Comparison of ENCODE assay signal across 8 mouse cellular contexts in the genomic region with DNA sequence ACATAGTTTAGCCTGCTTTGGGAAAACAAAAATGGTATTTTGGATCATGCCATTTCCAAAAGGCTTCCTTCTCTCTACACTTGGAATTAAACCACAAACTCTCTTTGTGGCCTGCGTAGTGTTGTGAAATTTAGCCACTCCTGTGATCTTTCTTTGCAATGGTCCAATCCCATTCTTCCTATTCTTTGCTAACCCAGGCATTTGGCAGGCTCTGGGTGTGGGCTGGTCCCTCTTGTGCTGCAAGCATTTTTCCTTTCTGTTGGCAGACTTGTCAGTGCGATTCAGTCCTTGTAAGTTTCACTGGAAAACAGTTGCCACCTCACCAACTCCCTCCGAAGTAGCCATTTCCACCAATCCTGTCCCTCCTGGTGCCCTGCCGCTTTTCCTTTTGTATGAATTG. TPM values are rescaled to one million over a fixed set of nuclear protein-coding genes. Genes with fewer than 3 reads are reported as not detected.
DNase-seq lines count a peak whose midpoint lies in the region; ATAC-seq and TF ChIP-seq lines count a peak whose summit lies in the region.

No protein-coding gene starts in this region.

- peaks cover 4% of the 10 kb centered on the region; the same call in 1 of the 2 replicates for H3K4me1 ChIP-seq in liver, embryonic 13.5 days (replicated peaks)
- no peaks in the 10 kb centered on the region for H3K4me1 ChIP-seq in embryonic fibroblast, embryonic 13.5 days (ENCODE audit: control insufficient read depth, insufficient read depth, low read length)

- no peak overlapping the region for H3K4me3 ChIP-seq in liver, embryonic 13.5 days (replicated peaks)
- H3K4me3 ChIP-seq in embryonic fibroblast, embryonic 13.5 days (ENCODE audit: insufficient read depth, low read length) = no peak overlapping the region

- H3K27me3 ChIP-seq in liver, embryonic 13.5 days = no peaks in the 10 kb centered on the region

- peak overlapping the region; percentile 25 for H3K27ac ChIP-seq in liver, embryonic 13.5 days
- peak overlapping the region; percentile 55; the same call in 1 of the 2 replicates for H3K27ac ChIP-seq in embryonic fibroblast, embryonic 13.5 days (ENCODE audit: insufficient read depth, low read length)

- TF ChIP-seq CTCF in embryonic fibroblast, embryonic 13.5 days (IDR thresholded peaks at IDR 0.05; ENCODE audit: borderline replicate concordance, insufficient read depth, low read length) = no peak

- no peak overlapping the region for H3K9ac ChIP-seq in liver, embryonic 13.5 days

- ATAC-seq in liver, embryonic 13.5 days (ENCODE audit: low read depth) = no peak

- 83% methylated on average over 4 of the region's 4 CpGs for WGBS in liver, embryonic 13.5 days (ENCODE audit: insufficient replicate concordance)

- DNase-seq in gastrocnemius, adult 18-20 months (ENCODE audit: low spot score) = peak; percentile 58
- no peak for DNase-seq in gastrocnemius, postnatal 10 days
- no peak for DNase-seq in liver, embryonic 13.5 days
- no peak for DNase-seq in liver
- peak; percentile 85 for DNase-seq in lung, postnatal 10 days
- DNase-seq in cerebellum, postnatal 14 days = no peak
- DNase-seq in spleen, postnatal 36 days (ENCODE audit: low spot score in 2 of 2) = no peak

- H3K4me2 ChIP-seq in liver, embryonic 13.5 days = no peak overlapping the region

- peaks cover 62% of the 10 kb centered on the region for H3K36me3 ChIP-seq in liver, embryonic 13.5 days

- no peak for TF ChIP-seq POLR2A in embryonic fibroblast, embryonic 13.5 days (IDR thresholded peaks at IDR 0.05; ENCODE audit: low read depth, low read length)

- H3K9me3 ChIP-seq in liver, embryonic 13.5 days (replicated peaks) = no peaks in the 10 kb centered on the region

RNA-seq across cellular contexts. Expression of a gene that starts 6.9 kb away (rescaled TPM):
- total RNA-seq in gastrocnemius, adult 18-20 months (2021) = 10 to 100 TPM; 26.3 to 31.3 TPM
- total RNA-seq in gastrocnemius, postnatal 10 days (2021) = 10 to 100 TPM; 28.4 to 28.9 TPM
- polyA plus RNA-seq in liver, embryonic 13.5 days (2015; fragmentation: Nextera tagmentation; extraction: Ambion mirVana) = 34.5 and 41.1 TPM in 2 replicates
- 31.0 and 41.7 TPM in 2 replicates for polyA plus RNA-seq in embryonic fibroblast, embryonic 13.5 days (2011; ENCODE audit: insufficient read length, low read depth, missing spikeins)

RNA-seq across cellular contexts. Expression of a gene that starts 11.8 kb away (rescaled TPM):
- 1 to 10 TPM; 7.0 to 7.6 TPM for total RNA-seq in gastrocnemius, adult 18-20 months (2021)
- total RNA-seq in gastrocnemius, postnatal 10 days (2021) = 10 to 100 TPM; 13.6 to 16.8 TPM
- 13.1 and 13.6 TPM in 2 replicates for polyA plus RNA-seq in liver, embryonic 13.5 days (2015; fragmentation: Nextera tagmentation; extraction: Ambion mirVana)
- polyA plus RNA-seq in embryonic fibroblast, embryonic 13.5 days (2011; ENCODE audit: insufficient read length, low read depth, missing spikeins) = 17.4 and 24.9 TPM in 2 replicates

RNA-seq across cellular contexts. Expression of a gene that starts 25.8 kb away (rescaled TPM):
- 10 to 100 TPM; 32.9 to 34.8 TPM for total RNA-seq in gastrocnemius, adult 18-20 months (2021)
- 10 to 100 TPM; 29.0 to 39.2 TPM for total RNA-seq in gastrocnemius, postnatal 10 days (2021)
- polyA plus RNA-seq in liver, embryonic 13.5 days (2015; fragmentation: Nextera tagmentation; extraction: Ambion mirVana) = 21.4 and 23.8 TPM in 2 replicates
- 73.5 and 84.1 TPM in 2 replicates for polyA plus RNA-seq in embryonic fibroblast, embryonic 13.5 days (2011; ENCODE audit: insufficient read length, low read depth, missing spikeins)

Comparison
In these comparisons a context has a peak if more than half of its experiments do, and no peak if none do; other contexts are left out.
1. DNase-seq: peak in gastrocnemius, adult 18-20 months (single experiment) and lung, postnatal 10 days (single experiment); none in gastrocnemius, postnatal 10 days (single experiment), liver, embryonic 13.5 days (single experiment), liver (single experiment), cerebellum, postnatal 14 days (0 of 2) and spleen, postnatal 36 days (0 of 2).